42 mouse cellular contexts compared by ENCODE assay signal in genomic region chr15:78420395-78420794, GRCm38 (mm10). TPM values are rescaled to one million over a fixed set of nuclear protein-coding genes. Genes with fewer than 3 reads are reported as not detected.
"Had no signal": no experiment of that assay in that cellular context is flagged by ENCODE, and none has a peak within 500 bp of the region (broad histone marks: within the 10 kb centered on the region; RNA-seq: fewer than 3 reads in every experiment).

No protein-coding gene starts in this region.

- H3K27ac ChIP-seq: gastrocnemius, adult 2 months; heart, embryonic 10.5 days; hindbrain, embryonic 10.5 days; hindbrain, embryonic 12.5 days; hindbrain, embryonic 14.5 days; kidney, embryonic 15.5 days; kidney, postnatal 0 days; limb, embryonic 10.5 days; limb, embryonic 12.5 days; liver, embryonic 13.5 days had no signal

- H3K4me2 ChIP-seq: heart, embryonic 12.5 days; hindbrain, embryonic 12.5 days; hindbrain, embryonic 14.5 days; kidney, embryonic 15.5 days; limb, embryonic 12.5 days; liver, embryonic 11.5 days; liver, embryonic 13.5 days had no signal

- DNase-seq: gastrocnemius, adult 2 months; gastrocnemius, postnatal 10 days; gastrocnemius, postnatal 25 days; heart, adult 18-20 months; heart, postnatal 10 days; heart, postnatal 4 days; kidney, adult 11 months; kidney, adult 2 months; kidney, adult 9 months; kidney, postnatal 14 days; kidney, postnatal 36 days; layer of hippocampus, adult 9-11 months; layer of hippocampus, postnatal 36 days; liver; liver, embryonic 13.5 days had no signal

- H3K4me1 ChIP-seq: heart, embryonic 12.5 days; limb, embryonic 10.5 days; limb, embryonic 12.5 days had no signal

- H3K9ac ChIP-seq: heart, embryonic 12.5 days; hindbrain, embryonic 12.5 days; hindbrain, embryonic 14.5 days; kidney, embryonic 15.5 days; limb, embryonic 12.5 days; liver, embryonic 13.5 days had no signal

- H3K4me3 ChIP-seq: gastrocnemius, adult 2 months; heart, embryonic 10.5 days; heart, embryonic 12.5 days; hindbrain, embryonic 10.5 days; hindbrain, embryonic 12.5 days; kidney, embryonic 15.5 days; limb, embryonic 10.5 days; limb, embryonic 12.5 days; liver, embryonic 13.5 days had no signal

- ATAC-seq: hindbrain, embryonic 16.5 days; inflammation-experienced regulatory T-cells, adult 6 months; intestine, embryonic 16.5 days had no signal

- H3K36me3 ChIP-seq: heart, embryonic 10.5 days; heart, embryonic 12.5 days; hindbrain, embryonic 10.5 days; hindbrain, embryonic 12.5 days; kidney, embryonic 15.5 days; limb, embryonic 10.5 days; limb, embryonic 12.5 days; liver, embryonic 13.5 days had no signal

- H3K9me3 ChIP-seq: heart, embryonic 10.5 days; heart, embryonic 12.5 days; hindbrain, embryonic 10.5 days; hindbrain, embryonic 12.5 days; kidney, embryonic 15.5 days; limb, embryonic 10.5 days; limb, embryonic 12.5 days; liver, embryonic 13.5 days had no signal

RNA-seq across cellular contexts. Expression of gene Tex33, which starts 24.7 kb away (rescaled TPM):
- total RNA-seq: gastrocnemius, adult 2 months; gastrocnemius, postnatal 10 days; gastrocnemius, postnatal 25 days; gastrocnemius, postnatal 4 days; granulocyte monocyte progenitor cell, adult 5-6 weeks; heart, adult 18-20 months; heart, adult 8-10 months; heart, postnatal 10 days; heart, postnatal 25 days; heart, postnatal 4 days; layer of hippocampus, adult 18-20 months; layer of hippocampus, adult 8-10 months; layer of hippocampus, postnatal 36 days; left cerebral cortex, adult 18-20 months; left cerebral cortex, postnatal 14 days; left cerebral cortex, postnatal 36 days had no signal
- polyA plus RNA-seq: heart, embryonic 10.5 days; heart, embryonic 12.5 days; heart, embryonic 14.5 days; heart, embryonic 16.5 days; hindbrain, embryonic 10.5 days; hindbrain, embryonic 12.5 days; hindbrain, embryonic 14.5 days; hindbrain, embryonic 16.5 days; inflammation-experienced regulatory T-cells, adult 6 months; intestine, embryonic 16.5 days; kidney, embryonic 15.5 days; kidney, postnatal 0 days; large intestine, adult 2 months; limb, embryonic 10.5 days; limb, embryonic 12.5 days; limb, embryonic 14.5 days; liver, embryonic 11.5 days; liver, embryonic 13.5 days had no signal

RNA-seq across cellular contexts. Expression of gene Tmprss6, which starts 48.0 kb away (rescaled TPM):
- total RNA-seq: gastrocnemius, adult 2 months; gastrocnemius, postnatal 25 days; granulocyte monocyte progenitor cell, adult 5-6 weeks; heart, adult 18-20 months; heart, adult 8-10 months; heart, postnatal 25 days; heart, postnatal 4 days; layer of hippocampus, postnatal 14 days; left cerebral cortex, postnatal 14 days had no signal
- polyA plus RNA-seq: heart, embryonic 14.5 days; hindbrain, embryonic 10.5 days; inflammation-experienced regulatory T-cells, adult 6 months had no signal
